Mouse (Mus musculus): ENCODE measurements around the gene Dad1.

DNA sequence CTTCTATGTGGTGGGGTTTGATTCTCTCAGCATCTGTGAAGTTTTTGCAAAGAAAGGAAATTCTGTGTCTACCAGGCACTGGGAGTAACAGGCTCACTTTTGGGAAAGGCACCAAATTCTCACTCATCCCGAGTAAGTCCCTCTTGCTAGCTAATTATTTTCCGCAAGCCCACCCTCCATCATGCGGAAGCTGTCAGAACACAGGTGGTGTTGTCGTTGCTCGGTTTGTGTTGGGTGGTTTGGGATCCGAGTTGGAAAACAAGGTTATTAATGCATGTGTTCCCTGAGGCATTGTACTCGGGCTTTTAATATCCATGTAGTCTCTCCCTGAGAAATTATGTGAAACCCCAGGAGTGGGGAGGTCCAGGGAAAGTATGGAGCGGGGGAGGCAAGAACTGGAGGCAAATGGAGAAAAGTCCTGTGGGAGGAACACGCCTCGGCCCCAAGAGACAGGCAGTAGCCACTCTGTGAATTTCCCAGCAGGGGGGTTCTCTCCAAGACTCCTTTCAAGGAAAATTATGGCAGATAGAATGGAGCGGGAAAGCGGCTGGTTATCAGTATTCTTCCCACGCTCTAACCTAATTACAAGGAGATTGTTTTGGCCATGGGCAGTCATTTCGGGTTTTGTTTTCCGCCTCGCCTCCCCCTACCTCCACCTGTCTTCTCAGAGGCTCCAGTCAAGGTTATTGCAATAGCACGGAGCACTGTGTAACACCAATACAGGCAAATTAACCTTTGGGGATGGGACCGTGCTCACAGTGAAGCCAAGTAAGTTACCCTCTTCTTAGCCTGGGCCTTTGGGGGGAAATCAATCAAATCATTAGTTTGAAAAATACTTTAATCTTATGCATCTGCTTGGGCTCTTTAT, 62.1 kb downstream of the Dad1 start:
- no peak for TF ChIP-seq POLR2A (IDR thresholded peaks at IDR 0.05; ENCODE audit: low read depth, low read length)
- no peak for TF ChIP-seq CTCF (IDR thresholded peaks at IDR 0.05; ENCODE audit: borderline replicate concordance, insufficient read depth, low read length)

Data from embryonic fibroblast, embryonic 13.5 days (primary cell).